Mouse (Mus musculus) liver, embryonic 14.5 days (tissue): Measurements from ENCODE around the gene Racgap1.

Experiments
- CTCF ChIP-seq: IDR thresholded peaks from 2 replicates; pipeline ENCODE4 v1.5.1; 2016; ENCODE audit warnings: antibody characterized with exemption, low read depth, control low read depth
- EP300 ChIP-seq: IDR thresholded peaks from 2 replicates; pipeline ENCODE4 v1.6.1; 2016; ENCODE audit warnings: antibody characterized with exemption, low read depth

DNA sequence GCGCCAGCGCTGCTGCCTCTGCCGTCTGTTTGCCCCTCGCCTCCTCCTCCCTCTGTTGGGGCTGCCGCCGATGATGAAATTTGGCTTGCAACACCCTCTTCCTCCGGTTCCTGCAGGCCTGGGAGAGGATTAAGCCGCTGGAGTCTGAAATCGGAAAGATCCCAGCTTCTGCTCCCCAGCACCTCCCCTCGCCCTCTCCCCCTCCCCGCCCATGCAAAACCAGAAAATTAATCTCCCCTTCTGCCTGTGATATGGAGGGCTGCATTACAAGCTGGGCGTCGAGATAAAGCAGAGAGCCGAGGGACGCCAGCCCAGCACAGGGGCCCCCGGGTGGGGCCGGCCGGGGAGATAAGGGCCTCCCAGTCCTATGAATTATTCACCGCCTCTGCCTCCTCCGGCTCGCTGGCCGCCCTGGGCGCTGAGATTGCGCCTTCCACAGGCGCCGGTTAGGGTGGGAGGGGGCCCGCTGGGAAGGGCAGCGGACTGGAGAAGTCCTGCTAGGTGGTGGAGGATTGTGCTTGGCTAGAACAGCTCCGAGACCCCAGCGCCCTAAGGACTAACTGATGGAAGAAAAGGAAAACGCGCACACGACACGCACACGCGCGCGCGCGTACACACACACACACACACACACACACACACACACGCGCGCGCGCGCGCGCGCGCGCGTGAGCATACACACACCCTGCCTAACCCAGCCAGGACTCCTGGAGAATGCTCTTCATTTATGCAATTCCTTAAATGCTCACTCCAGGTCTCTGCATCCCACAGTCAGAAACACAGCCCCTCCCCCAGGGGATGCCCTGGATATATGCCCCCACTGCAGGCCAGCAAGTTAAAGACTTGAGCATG, 13.4 kb upstream of the Racgap1 start:
- TF ChIP-seq EP300 = peak; percentile 92
- TF ChIP-seq CTCF = no peak
